Mouse (Mus musculus) urinary bladder, postnatal 25 days (tissue): Measurements from ENCODE around the gene Hoxc5.

ENCODE experiments used
- DNase-seq: peaks from one replicate; pipeline ENCODE4 v3.0.0; 2022; ENCODE audit warnings: low spot score

Gene Hoxc5

GRCm38 (mm10) chr15:102990461-102991397 lies 23.5 kb downstream of the Hoxc5 start, which contains the start of gene Hoxc8:
TSS of gene Hoxc8 (plus strand) at chr15:102990607.
- DNase-seq, result no peak

DNA sequence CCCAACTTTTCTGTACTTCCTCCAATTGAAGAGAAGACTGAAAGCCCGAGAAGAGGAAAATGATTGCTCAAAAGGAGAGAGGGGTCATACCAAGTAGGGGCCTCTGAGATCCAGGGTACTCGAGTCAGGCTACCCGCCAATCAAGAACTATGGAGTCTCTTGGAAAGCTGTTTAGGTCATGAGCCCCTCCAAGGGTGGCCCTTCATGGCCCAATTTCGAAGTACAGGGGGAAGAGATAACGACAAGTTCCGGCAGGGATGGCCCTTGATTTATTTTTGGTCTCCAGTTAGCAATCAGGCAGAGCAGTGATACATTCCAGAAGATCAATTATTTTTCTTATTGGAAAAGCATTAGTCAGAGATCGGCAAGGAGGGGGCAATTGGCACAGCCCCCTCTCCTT lies 24.5 kb downstream of the Hoxc5 start:
- DNase-seq, result no peak

DNA sequence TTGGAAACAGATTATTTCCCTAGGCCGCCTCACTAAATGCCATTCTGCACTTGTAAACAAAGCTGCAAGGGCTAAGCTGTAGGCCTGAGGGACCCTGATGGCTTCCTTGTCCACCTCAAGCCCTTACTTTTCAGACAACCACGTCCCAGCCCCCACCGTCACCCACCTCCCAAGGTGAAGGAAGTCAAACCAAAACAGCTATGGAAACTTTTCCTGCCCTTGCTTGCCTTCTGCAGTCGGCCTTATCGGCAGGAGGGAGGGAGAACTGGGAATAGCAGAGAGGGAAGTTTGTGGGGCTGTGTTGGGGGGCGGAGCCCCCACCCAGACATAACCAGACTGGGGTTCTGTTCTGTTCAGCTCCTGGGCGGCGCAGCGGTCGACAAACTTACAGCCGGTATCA lies 25.0 kb downstream of the Hoxc5 start:
- no peak for DNase-seq

- DNase-seq, result no peak
Observed at GRCm38 (mm10) chr15:102992863-102993262, 25.6 kb downstream of the Hoxc5 start.

DNA sequence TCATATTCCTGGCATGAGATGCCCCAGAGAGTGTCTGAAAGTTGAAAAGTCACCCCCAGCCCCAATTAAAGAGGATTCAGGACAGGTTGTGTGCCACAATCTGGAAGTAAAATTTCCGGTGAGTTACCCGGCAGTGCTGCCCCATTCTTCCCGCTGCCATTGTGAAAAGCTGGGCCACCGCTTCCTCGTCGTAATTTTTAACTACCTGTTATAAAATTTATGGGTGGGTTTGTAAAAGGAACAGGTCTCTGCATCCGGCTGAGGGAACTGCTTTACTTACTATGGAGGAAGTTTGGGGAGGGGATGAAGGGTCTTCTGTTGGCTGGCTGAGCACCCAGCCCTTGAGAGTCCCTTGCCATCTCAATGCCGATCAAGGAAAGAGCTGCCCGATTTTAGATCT lies 29.3 kb downstream of the Hoxc5 start:
- no peak for DNase-seq

GRCm38 (mm10) chr15:102997431-102997830 lies 30.2 kb downstream of the Hoxc5 start:
- DNase-seq, result no peak

- DNase-seq, result no peak
Observed at GRCm38 (mm10) chr15:102997939-102998355, 30.7 kb downstream of the Hoxc5 start, which contains the start of gene Hoxc6. TSS of gene Hoxc6 (plus strand) at chr15:102998257.

GRCm38 (mm10) chr15:102998608-102999182 lies 31.5 kb downstream of the Hoxc5 start:
- no peak for DNase-seq

- peak; percentile 57 for DNase-seq
Observed at GRCm38 (mm10) chr15:102999183-102999831, 32.1 kb downstream of the Hoxc5 start.

DNA sequence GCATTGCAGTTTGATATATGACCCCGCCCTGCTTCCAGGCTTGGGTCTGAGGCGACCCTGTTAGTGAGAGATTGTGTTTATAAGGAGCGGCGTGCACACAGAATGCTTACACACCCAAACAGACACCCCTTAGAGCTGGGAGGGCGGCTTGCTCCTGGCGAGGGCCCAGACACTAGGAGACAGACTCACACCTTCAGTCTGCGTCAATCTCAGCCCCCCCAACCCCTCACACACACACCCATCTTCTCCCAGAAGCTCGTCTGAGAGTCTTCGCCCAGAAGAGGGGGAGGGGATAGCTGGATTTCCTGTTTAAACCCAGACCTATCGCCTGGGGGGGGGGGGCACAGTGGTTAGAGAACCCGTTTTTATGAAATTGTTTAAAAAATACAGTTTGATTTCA lies 32.7 kb downstream of the Hoxc5 start:
- no peak for DNase-seq

DNA sequence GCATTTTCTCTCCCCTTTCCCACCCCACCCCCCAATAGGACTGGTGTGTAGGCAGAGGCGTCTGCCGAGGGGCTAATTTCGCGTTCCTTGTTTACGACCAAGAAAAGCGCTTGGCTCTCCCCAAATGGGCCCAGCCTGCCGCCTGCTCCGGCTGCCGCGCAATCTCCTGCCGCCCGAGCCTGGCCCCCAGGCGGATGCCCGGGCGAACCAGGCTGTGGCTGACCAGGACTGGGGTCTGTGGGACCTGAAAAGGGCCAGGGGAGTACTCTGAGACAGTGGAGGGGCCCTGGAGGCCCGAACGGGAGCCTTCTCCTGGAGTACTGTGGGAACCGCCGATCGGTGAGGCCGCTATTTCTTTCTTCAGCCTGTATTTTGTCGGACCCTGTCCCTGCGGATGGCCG lies 33.3 kb downstream of the Hoxc5 start:
- DNase-seq, result no peak

- DNase-seq, result no peak
Observed at GRCm38 (mm10) chr15:103001370-103001769, 34.1 kb downstream of the Hoxc5 start.

- DNase-seq, result no peak
Observed at GRCm38 (mm10) chr15:103002156-103002555, 34.9 kb downstream of the Hoxc5 start.

DNA sequence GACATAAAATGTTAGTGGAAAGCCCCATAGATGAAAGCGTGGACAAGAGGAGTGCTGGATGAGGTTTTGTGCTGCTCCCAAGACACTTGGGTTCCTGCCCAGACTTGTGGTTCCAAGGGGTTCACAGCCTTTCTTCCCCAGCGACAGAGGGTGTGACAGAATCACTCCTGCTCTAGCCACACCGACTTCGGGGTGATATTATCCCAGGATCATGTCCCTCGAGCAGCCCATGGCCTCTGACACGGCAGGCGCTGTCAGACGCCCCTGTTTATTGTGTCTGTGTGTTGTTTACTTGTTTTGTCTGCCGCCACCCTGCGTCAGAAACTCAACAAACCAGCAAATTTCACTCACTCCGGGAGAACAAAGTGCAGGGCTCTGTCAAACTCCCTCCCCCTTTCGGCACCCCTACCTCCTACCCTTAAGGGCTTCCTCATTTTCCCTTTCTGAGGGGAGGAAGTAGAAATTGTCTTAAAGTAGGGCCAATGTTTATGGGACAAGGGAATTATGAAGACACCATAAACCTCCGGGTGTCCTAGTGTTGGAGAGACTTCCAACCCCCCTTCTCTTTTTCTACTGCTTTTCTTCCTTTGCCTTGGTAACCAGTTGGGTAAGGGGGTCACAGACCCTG lies 35.7 kb downstream of the Hoxc5 start:
- no peak for DNase-seq

- DNase-seq, result no peak
Observed at GRCm38 (mm10) chr15:103005308-103005707, 38.1 kb downstream of the Hoxc5 start.

- no peak for DNase-seq
Observed at GRCm38 (mm10) chr15:103005797-103006196, 38.6 kb downstream of the Hoxc5 start.

DNA sequence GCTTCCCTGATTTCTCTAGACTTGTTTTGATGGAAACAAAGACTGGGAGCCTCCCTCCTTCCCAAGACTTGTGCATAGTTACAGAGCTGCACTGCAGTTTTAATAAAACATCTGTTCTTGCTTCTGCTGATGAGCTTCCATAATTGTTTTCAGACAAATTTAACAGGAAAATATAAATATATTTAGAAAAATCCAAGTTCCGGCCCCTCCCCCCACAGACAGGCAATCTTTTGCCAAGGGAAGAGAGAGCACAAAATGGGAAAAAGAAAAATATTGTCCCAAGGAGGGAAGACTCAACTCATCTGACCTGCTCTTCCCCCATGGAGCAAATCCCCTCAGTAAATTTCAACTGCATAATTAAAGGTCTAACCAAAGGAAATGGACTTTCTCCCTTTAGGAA lies 39.1 kb downstream of the Hoxc5 start:
- no peak for DNase-seq

- no peak for DNase-seq
Observed at GRCm38 (mm10) chr15:103009265-103010111, 42.2 kb downstream of the Hoxc5 start.

GRCm38 (mm10) chr15:103010112-103010846 lies 43.0 kb downstream of the Hoxc5 start:
- no peak for DNase-seq

DNA sequence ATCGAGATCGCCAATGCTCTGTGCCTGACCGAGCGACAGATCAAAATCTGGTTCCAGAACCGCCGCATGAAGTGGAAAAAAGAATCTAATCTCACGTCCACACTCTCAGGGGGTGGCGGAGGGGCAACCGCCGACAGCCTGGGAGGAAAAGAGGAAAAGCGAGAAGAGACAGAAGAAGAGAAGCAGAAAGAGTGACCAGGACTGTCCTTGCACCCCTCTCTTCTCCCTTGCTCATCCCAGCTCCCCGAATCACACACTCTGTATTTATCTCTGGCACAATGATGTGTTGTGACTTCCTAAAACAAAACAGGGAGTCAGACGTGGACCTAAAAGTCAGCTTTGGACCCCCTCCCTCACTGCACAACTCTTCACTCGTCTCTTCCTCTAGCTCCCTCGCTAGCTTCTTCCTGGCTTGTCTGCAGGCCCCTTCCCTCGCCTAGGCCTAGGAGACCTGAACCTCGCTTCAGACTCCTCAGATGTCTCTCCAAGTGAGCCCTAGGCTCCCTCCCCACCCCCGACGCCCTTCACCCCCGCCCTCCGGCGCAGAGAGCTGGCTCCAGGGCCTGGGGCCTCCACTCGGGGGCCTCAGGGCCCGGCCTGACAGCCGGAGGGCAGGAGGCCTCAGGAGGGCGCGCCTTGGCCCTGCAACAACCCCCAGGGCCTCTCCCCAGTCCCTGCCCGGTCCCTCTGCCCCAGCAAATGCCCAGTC lies 43.8 kb downstream of the Hoxc5 start:
- no peak for DNase-seq
